Mouse (Mus musculus) stomach, embryonic 14.5 days (tissue): ENCODE results near the gene Timeless. TPM values are rescaled to one million over a fixed set of nuclear protein-coding genes. Genes with fewer than 3 reads are reported as not detected.

Experiments used
- ATAC-seq: fragments of 200-750 bp; cut with Nextera tagmentation; 2 replicates; pipeline ENCODE4 v1.8.0; 2017; ENCODE audit warnings: low read depth, moderate TSS enrichment; ENCODE audit not compliant: insufficient number of reproducible peaks, insufficient read depth, low FRiP score
- H3K27ac ChIP-seq: fragments of 300-500 bp; sonication (generic); 2 replicates; pipeline ENCODE4 v1.5.1; 2014; ENCODE audit warnings: mild to moderate bottlenecking, low read length, moderate library complexity, mixed read lengths
- H3K27me3 ChIP-seq: fragments of 300-500 bp; sonication (generic); 2 replicates; pipeline ENCODE4 v1.6.1; 2014; ENCODE audit warnings: low read length, control low read depth, mixed read lengths; ENCODE audit not compliant: control insufficient read depth, insufficient read depth
- H3K36me3 ChIP-seq: fragments of 300-500 bp; sonication (generic); 2 replicates; pipeline ENCODE4 v1.6.1; 2014; ENCODE audit warnings: mild to moderate bottlenecking, control low read depth, low read length, moderate library complexity, mixed read lengths; ENCODE audit not compliant: control insufficient read depth, insufficient read depth
- H3K4me1 ChIP-seq: fragments of 300-500 bp; sonication (generic); 2 replicates; pipeline ENCODE4 v1.6.1; 2014; ENCODE audit warnings: low read length, control low read depth, mixed read lengths; ENCODE audit not compliant: control insufficient read depth, insufficient read depth
- H3K4me2 ChIP-seq: fragments of 300-500 bp; sonication (generic); replicated peaks from 2 replicates; pipeline ENCODE4 v1.6.1; 2014; ENCODE audit warnings: low read depth, low read length, control low read depth
- H3K4me3 ChIP-seq: fragments of 300-500 bp; sonication (generic); 2 replicates; pipeline ENCODE4 v1.5.1; 2014; ENCODE audit warnings: low read depth, low read length, control low read depth
- H3K9ac ChIP-seq: fragments of 300-500 bp; sonication (generic); replicated peaks from 2 replicates; pipeline ENCODE4 v1.6.1; 2014; ENCODE audit warnings: low read depth, mild to moderate bottlenecking, control low read depth, low read length, moderate library complexity, mixed read lengths
- H3K9me3 ChIP-seq: fragments of 300-500 bp; sonication (generic); 2 replicates; pipeline ENCODE4 v1.6.1; 2016; ENCODE audit warnings: low read depth, low read length, control low read depth; ENCODE audit not compliant: control insufficient read depth
- WGBS: fragments of 180-500 bp; shearing (Covaris S2); extraction: QIAGEN DNeasy Blood & Tissue Kit; methylation state at CpG from one replicate; pipeline ENCODE4 v1.1.7; 2014; 5-methylcytosine and 5-hydroxymethylcytosine counted together
- polyA plus RNA-seq: library from polyadenylated mRNA; unstranded; fragments of >200 nt; fragmentation: Nextera tagmentation; extraction: Ambion mirVana; gene quantifications from 2 replicates; pipeline ENCODE4 v1.2.1, GENCODE M21; 2014

The Timeless gene
- polyA plus RNA-seq, 1 experiment from 2014 or later: 47.2 TPM

DNA sequence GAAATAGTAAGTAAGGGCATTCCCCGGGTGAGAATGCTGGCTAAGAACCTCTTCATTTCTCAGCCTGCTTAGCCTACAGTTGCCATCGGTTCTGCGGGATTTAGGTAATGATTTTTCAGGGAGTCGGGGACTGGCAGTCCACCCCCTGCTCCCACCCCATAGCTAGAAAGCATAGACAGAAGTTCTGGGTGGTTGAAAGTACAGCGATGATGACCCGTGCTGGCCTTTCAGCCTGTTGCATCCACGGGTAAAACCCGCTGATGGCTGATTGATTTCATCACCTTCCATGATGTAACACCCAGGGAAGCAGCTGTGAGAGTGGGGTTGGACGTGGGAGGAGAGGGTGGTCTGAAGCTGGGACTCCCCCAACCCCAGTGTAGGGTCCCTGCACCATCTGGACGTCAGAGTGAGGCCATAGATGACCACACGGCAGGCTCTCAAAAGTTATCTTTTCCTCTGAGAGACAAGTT is 66.9 kb downstream of the Timeless start, which contains the start of gene Il23a:
Il23a (minus strand) TSS at position 51 of the 470 bp plus-strand sequence.
- Histone ChIP-seq H3K27ac (no peak within 1 kb of the TSS), H3K9me3 (no peaks in the 10 kb centered on the region), H3K4me3 (no peak within 1 kb of the TSS), H3K36me3 (no peaks in the 10 kb centered on the region), H3K9ac (no peak within 1 kb of the TSS), H3K4me2 (no peak within 1 kb of the TSS), H3K4me1 (peaks cover 13% of the 10 kb centered on the region; the same call in 1 of the 2 replicates), H3K27me3 (no peaks in the 10 kb centered on the region)
- ATAC-seq: no peak
- 79% methylated on average over 11 of the region's 11 CpGs for WGBS

DNA sequence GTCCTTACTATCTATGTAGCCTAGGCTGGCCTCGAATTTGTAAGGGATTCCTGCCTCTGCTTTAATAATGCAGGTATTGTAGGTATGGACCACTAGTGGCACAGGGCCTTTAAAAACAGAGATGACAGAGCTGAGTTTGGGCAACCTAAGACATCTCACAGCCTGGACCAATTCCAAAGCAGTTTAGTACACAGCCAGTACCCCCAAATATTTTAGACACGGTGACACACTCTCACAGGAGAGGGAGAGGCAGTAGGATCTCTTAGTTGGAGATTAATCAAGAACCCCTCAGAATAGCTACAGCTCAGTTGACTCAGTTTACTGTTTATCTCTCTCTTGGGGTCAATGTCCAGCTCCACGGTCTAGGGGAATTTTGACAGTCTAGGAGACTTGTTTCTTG is 70.5 kb downstream of the Timeless start:
- H3K4me2 ChIP-seq: peak overlapping the region; percentile 59
- no peak for ATAC-seq
- H3K9ac ChIP-seq: peak overlapping the region; percentile 78
- no peaks in the 10 kb centered on the region for H3K36me3 ChIP-seq
- WGBS: 30% methylated on average over 3 of the region's 3 CpGs
- H3K4me3 ChIP-seq: peak overlapping the region; percentile 51
- H3K4me1 ChIP-seq: peaks cover 14% of the 10 kb centered on the region; the same call in 1 of the 2 replicates
- no peaks in the 10 kb centered on the region for H3K9me3 ChIP-seq
- no peaks in the 10 kb centered on the region for H3K27me3 ChIP-seq
- peak overlapping the region; percentile 87 for H3K27ac ChIP-seq

Other genes starting within 250 kb of the Timeless start
- gene Hsd17b6, start 224.5 kb upstream of the Timeless start, polyA plus RNA-seq: not detected in 2 replicates
- 82.3 and 82.5 TPM in 2 replicates for gene Prim1, start 216.9 kb upstream of the Timeless start, polyA plus RNA-seq
- 899 and 913 TPM in 2 replicates for gene Naca, start 196.5 kb upstream of the Timeless start, polyA plus RNA-seq
- gene Ptges3, start 173.1 kb upstream of the Timeless start, polyA plus RNA-seq: 474 and 487 TPM in 2 replicates
- 2,052 and 2,172 TPM in 2 replicates for gene Atp5b, start 148.8 kb upstream of the Timeless start, polyA plus RNA-seq
- 28.1 and 28.2 TPM in 2 replicates for gene Baz2a, start 140.5 kb upstream of the Timeless start, polyA plus RNA-seq
- 29.5 and 35.6 TPM in 2 replicates for gene Rbms2, start 51.8 kb upstream of the Timeless start, polyA plus RNA-seq
- 0.78 and 0.84 TPM in 2 replicates for gene Gls2, start 37.6 kb upstream of the Timeless start, polyA plus RNA-seq
- gene Spryd4, start 20.3 kb upstream of the Timeless start, polyA plus RNA-seq: 33.5 and 33.7 TPM in 2 replicates
- gene Mip, start 6.2 kb upstream of the Timeless start, polyA plus RNA-seq: 0.11 TPM in 1 of 2 replicates, not detected in the other
- 0.27 TPM in 1 of 2 replicates, not detected in the other for gene Apon, start 22.0 kb downstream of the Timeless start, polyA plus RNA-seq
- not detected in 2 replicates for gene Apof, start 36.6 kb downstream of the Timeless start, polyA plus RNA-seq
- gene Stat2, start 38.5 kb downstream of the Timeless start, polyA plus RNA-seq: 12.2 and 13.0 TPM in 2 replicates
- 0.36 and 0.43 TPM in 2 replicates for gene Il23a, start 66.7 kb downstream of the Timeless start, polyA plus RNA-seq
- 32.9 and 34.8 TPM in 2 replicates for gene Pan2, start 71.3 kb downstream of the Timeless start, polyA plus RNA-seq
- gene Cnpy2, start 90.4 kb downstream of the Timeless start, polyA plus RNA-seq: 328 and 342 TPM in 2 replicates
- gene Cs, start 105.7 kb downstream of the Timeless start, polyA plus RNA-seq: 211 and 214 TPM in 2 replicates
- 12.9 and 13.0 TPM in 2 replicates for gene Coq10a, start 136.9 kb downstream of the Timeless start, polyA plus RNA-seq
- gene Ankrd52, start 145.1 kb downstream of the Timeless start, polyA plus RNA-seq: 16.7 and 17.8 TPM in 2 replicates
- 3.4 and 3.7 TPM in 2 replicates for gene Slc39a5, start 169.2 kb downstream of the Timeless start, polyA plus RNA-seq
- 76.6 and 86.7 TPM in 2 replicates for gene Nabp2, start 179.4 kb downstream of the Timeless start, polyA plus RNA-seq
- 31.9 and 34.6 TPM in 2 replicates for gene Rnf41, start 179.6 kb downstream of the Timeless start, polyA plus RNA-seq
- 109 and 110 TPM in 2 replicates for gene Smarcc2, start 227.2 kb downstream of the Timeless start, polyA plus RNA-seq